ENCODE assay signal across 9 mouse cellular contexts in the genomic region with DNA sequence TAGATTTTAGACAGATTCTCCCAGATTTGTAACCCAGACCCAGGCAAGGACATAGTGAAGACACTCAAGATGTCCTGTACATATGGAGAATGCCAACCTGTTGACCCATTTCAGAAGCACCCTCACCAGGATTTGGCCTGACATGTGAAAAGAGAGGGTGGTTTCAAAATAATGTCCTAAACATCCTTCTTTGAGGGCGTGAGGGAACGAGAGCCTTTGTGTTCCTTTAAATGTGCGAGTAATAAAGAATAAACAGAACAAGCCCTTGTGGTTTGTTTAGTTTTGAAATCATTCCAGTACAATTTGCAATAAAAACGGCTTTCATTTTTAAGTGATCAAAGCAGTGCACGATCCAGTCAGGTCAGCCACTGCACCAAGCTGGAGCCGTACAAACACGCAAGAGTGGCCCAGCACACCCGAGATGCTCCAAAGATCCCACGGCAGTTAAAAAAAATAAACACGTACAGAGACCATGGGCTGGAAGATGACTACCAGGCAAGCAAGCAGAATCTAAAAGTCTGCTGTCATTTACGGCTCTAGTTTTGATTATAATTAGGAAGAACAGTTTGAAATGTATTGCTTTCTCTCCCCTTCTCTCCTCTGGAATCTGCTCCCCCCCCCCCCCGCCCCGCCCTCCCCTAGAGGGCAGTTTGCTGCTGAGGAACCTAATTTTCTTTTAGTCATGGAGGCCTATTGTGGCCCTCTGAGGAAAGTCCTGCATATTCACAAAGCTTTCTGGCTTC.
DNase-seq lines count a peak whose midpoint lies in the region; ATAC-seq and TF ChIP-seq lines count a peak whose summit lies in the region.
"Had no signal": no experiment of that assay in that cellular context is flagged by ENCODE, and none has a peak within 500 bp of the region (broad histone marks: within the 10 kb centered on the region; RNA-seq: fewer than 3 reads in every experiment).

No protein-coding gene starts in this region.

- H3K4me1 ChIP-seq in kidney, embryonic 14.5 days (ENCODE audit: control insufficient read depth, insufficient read depth, low read length), result no peaks in the 10 kb centered on the region
- H3K4me1 ChIP-seq in ES-E14 (ENCODE audit: control insufficient read depth in 2 of 2, insufficient read depth in 2 of 2, low read length in 2 of 2, poor library complexity in 1 of 2), result peaks cover 21 to 25% of the 10 kb centered on the region in 2 experiments
- H3K4me1 ChIP-seq in forebrain, embryonic 12.5 days, result peaks cover 13% of the 10 kb centered on the region
- peaks cover 3% of the 10 kb centered on the region; the same call in 1 of the 2 replicates for H3K4me1 ChIP-seq in lung, postnatal 0 days (ENCODE audit: insufficient read depth, low read depth, low read length)
- H3K4me1 ChIP-seq: heart, embryonic 13.5 days had no signal

- no peak overlapping the region for H3K9ac ChIP-seq in kidney, embryonic 14.5 days (ENCODE audit: low read depth, low read length)
- no peak overlapping the region for H3K9ac ChIP-seq in ES-E14 (ENCODE audit: insufficient read depth, low read depth, low read length, poor library complexity, severe bottlenecking)
- no peak overlapping the region for H3K9ac ChIP-seq in forebrain, embryonic 12.5 days
- H3K9ac ChIP-seq in lung, postnatal 0 days (replicated peaks; ENCODE audit: low read depth), result no peak overlapping the region
- H3K9ac ChIP-seq: heart, embryonic 13.5 days had no signal

- no peak for TF ChIP-seq CTCF in lung, postnatal 0 days (IDR thresholded peaks at IDR 0.05)

- peak overlapping the region; percentile 17 for H3K4me2 ChIP-seq in kidney, embryonic 14.5 days (replicated peaks; ENCODE audit: low read depth, low read length)
- H3K4me2 ChIP-seq in forebrain, embryonic 12.5 days, result peak overlapping the region; percentile 37
- peak overlapping the region; percentile 43 for H3K4me2 ChIP-seq in lung, postnatal 0 days (replicated peaks; ENCODE audit: low read depth, low read length)
- H3K4me2 ChIP-seq: heart, embryonic 13.5 days had no signal

- in situ Hi-C loops in ES-E14 (cut with MboI; ENCODE audit: low sequenced_read_pairs in 2 of 2, unreplicated experiment in 2 of 2), result no loop called here

- no peak for DNase-seq in kidney, adult 9 months
- no peak for DNase-seq in ES-E14 (ENCODE audit: low read depth, low spot score)
- peak; percentile 16 for DNase-seq in lung, postnatal 0 days (ENCODE audit: low spot score)
- no peak for DNase-seq in urinary bladder, postnatal 10 days (ENCODE audit: low spot score)
- DNase-seq in ovary, postnatal 10 days (ENCODE audit: low spot score), result no peak
- no peak for DNase-seq in left cerebral cortex, adult 9 months (ENCODE audit: low spot score in 2 of 2)

- no peak for TF ChIP-seq EP300 in lung, postnatal 0 days (IDR thresholded peaks at IDR 0.05)

- 40% methylated on average over 11 of the region's 13 CpGs for WGBS in kidney, embryonic 14.5 days
- WGBS in forebrain, embryonic 12.5 days, result 19% methylated on average over 12 of the region's 13 CpGs
- 18% methylated on average over 12 of the region's 13 CpGs for WGBS in lung, postnatal 0 days

- no peaks in the 10 kb centered on the region for H3K9me3 ChIP-seq in kidney, embryonic 14.5 days (ENCODE audit: control insufficient read depth, low read length)
- H3K9me3 ChIP-seq in ES-E14 (ENCODE audit: control insufficient read depth, insufficient read depth, low read depth, low read length), result no peaks in the 10 kb centered on the region
- no peaks in the 10 kb centered on the region for H3K9me3 ChIP-seq in forebrain, embryonic 12.5 days
- H3K9me3 ChIP-seq in lung, postnatal 0 days (ENCODE audit: low read length), result no peaks in the 10 kb centered on the region
- H3K9me3 ChIP-seq: heart, embryonic 13.5 days had no signal

- ATAC-seq in kidney, embryonic 14.5 days (ENCODE audit: low FRiP score, low TSS enrichment), result no peak
- ATAC-seq in forebrain, embryonic 12.5 days (ENCODE audit: low FRiP score), result peak; percentile 44; the same call in 1 of the 2 replicates
- ATAC-seq in lung, postnatal 0 days, result peak; percentile 37; the same call in 1 of the 2 replicates

- no peaks in the 10 kb centered on the region for H3K36me3 ChIP-seq in kidney, embryonic 14.5 days (ENCODE audit: control insufficient read depth, insufficient read depth, low read length)
- no peaks in the 10 kb centered on the region for H3K36me3 ChIP-seq in ES-E14 (ENCODE audit: control insufficient read depth, insufficient read depth, low read length, poor library complexity, severe bottlenecking)
- H3K36me3 ChIP-seq in forebrain, embryonic 12.5 days (replicated peaks), result no peaks in the 10 kb centered on the region
- H3K36me3 ChIP-seq in lung, postnatal 0 days (ENCODE audit: insufficient read depth, low read length), result no peaks in the 10 kb centered on the region
- H3K36me3 ChIP-seq: heart, embryonic 13.5 days had no signal

- H3K27ac ChIP-seq in kidney, embryonic 14.5 days (ENCODE audit: low read depth, low read length), result no peak overlapping the region
- H3K27ac ChIP-seq in ES-E14 (ENCODE audit: insufficient read depth, low read depth, low read length, poor library complexity, severe bottlenecking), result peak overlapping the region; percentile 71
- H3K27ac ChIP-seq in forebrain, embryonic 12.5 days, result no peak overlapping the region
- no peak overlapping the region for H3K27ac ChIP-seq in lung, postnatal 0 days (ENCODE audit: low read length)
- H3K27ac ChIP-seq: heart, embryonic 13.5 days had no signal

- no peak overlapping the region for H3K4me3 ChIP-seq in kidney, embryonic 14.5 days (ENCODE audit: low read length)
- peak overlapping the region in 1 of 2 experiments; percentile 55; a peak in 2 of 4 replicates for H3K4me3 ChIP-seq in ES-E14 (ENCODE audit: insufficient read depth in 1 of 2, low read depth in 1 of 2, low read length in 2 of 2, poor library complexity in 1 of 2, severe bottlenecking in 1 of 2)
- no peak overlapping the region for H3K4me3 ChIP-seq in forebrain, embryonic 12.5 days (replicated peaks)
- H3K4me3 ChIP-seq in lung, postnatal 0 days (ENCODE audit: low read depth, low read length), result peak overlapping the region; percentile 14; the same call in 1 of the 2 replicates
- H3K4me3 ChIP-seq: heart, embryonic 13.5 days had no signal

- H3K27me3 ChIP-seq in kidney, embryonic 14.5 days (ENCODE audit: control insufficient read depth, insufficient read depth, low read length), result no peaks in the 10 kb centered on the region
- peaks cover 3% of the 10 kb centered on the region for H3K27me3 ChIP-seq in forebrain, embryonic 12.5 days
- no peaks in the 10 kb centered on the region for H3K27me3 ChIP-seq in lung, postnatal 0 days (replicated peaks; ENCODE audit: insufficient read depth, low read length)
- H3K27me3 ChIP-seq: heart, embryonic 13.5 days had no signal

TF ChIP-seq in ES-E14, 5 proteins besides CTCF, POLR2A, EP300 and RAD21:
- TF ChIP-seq CHD2 (IDR thresholded peaks at IDR 0.05; ENCODE audit: low read depth, low read length) (no peak), MAFK (IDR thresholded peaks at IDR 0.05; ENCODE audit: insufficient read depth, low read depth, low read length) (no peak), ZC3H11A (IDR thresholded peaks at IDR 0.05; ENCODE audit: borderline replicate concordance, low read depth, low read length) (no peak), ZNF384 (IDR thresholded peaks at IDR 0.05; ENCODE audit: low read depth, low read length) (no peak), HCFC1 (IDR thresholded peaks at IDR 0.05; ENCODE audit: borderline replicate concordance, insufficient read depth, low read length) (no peak)
